Mouse (Mus musculus) olfactory bulb, adult 2 months (tissue): ENCODE results near the gene Cdkal1.

Experiments used
- CTCF ChIP-seq: fragments of 200-500 bp; IDR thresholded peaks from 2 replicates; pipeline ENCODE4 v1.5.1; 2012; ENCODE audit warnings: low read depth, mild to moderate bottlenecking, low read length, moderate library complexity; ENCODE audit not compliant: insufficient read depth
- POLR2A ChIP-seq: fragments of 200-500 bp; IDR thresholded peaks from 2 replicates; pipeline ENCODE4 v1.6.1; 2012; ENCODE audit warnings: mild to moderate bottlenecking, low read depth, low read length, moderate library complexity; ENCODE audit not compliant: insufficient read depth

- TF ChIP-seq CTCF: no peak
- no peak for TF ChIP-seq POLR2A
These were observed 140.1 kb downstream of the Cdkal1 start for GRCm38 (mm10) chr13:29715241-29715841.
